Mouse (Mus musculus) heart, postnatal 0 days (tissue): Measurements from ENCODE around the gene Olfr1535.

Source experiments
- CTCF ChIP-seq: IDR thresholded peaks from 2 replicates; pipeline ENCODE4 v1.5.1; 2016; ENCODE audit warnings: antibody characterized with exemption, control low read depth, low read depth
- EP300 ChIP-seq: IDR thresholded peaks from 2 replicates; pipeline ENCODE4 v1.6.1; 2016; ENCODE audit warnings: antibody characterized with exemption, low read depth

DNA sequence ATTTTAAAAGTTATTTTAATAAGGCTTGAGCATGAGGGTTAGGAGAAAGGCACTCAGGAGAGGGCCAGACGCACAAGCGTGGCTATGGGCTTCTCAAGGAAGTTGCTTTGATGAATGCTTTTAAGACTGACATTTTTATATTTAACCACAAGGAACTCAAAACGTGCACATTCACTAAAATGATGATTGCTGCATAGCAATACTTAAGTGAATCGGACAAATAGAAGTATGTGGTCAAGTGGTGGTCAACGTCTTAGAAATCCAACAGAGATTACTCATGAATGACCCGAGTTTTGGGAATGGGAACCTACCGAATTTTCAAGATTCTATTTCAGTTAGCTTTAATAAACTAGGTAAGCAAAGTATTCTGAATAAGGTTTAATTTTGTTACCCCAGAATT lies 29.6 kb downstream of the Olfr1535 start:
- no peak for TF ChIP-seq CTCF
- TF ChIP-seq EP300, result no peak
